Mouse (Mus musculus) liver, adult 2 months (tissue): ENCODE data around the gene Pygb.

ENCODE experiments used
- CTCF ChIP-seq: fragments of 200-500 bp; IDR thresholded peaks from 2 replicates; pipeline ENCODE4 v1.5.1; 2011; ENCODE audit warnings: low read depth, low read length, control low read depth
- POLR2A ChIP-seq: fragments of 200-500 bp; IDR thresholded peaks from 2 replicates; pipeline ENCODE4 v1.6.1; 2011; ENCODE audit warnings: low read length, control low read depth; ENCODE audit not compliant: insufficient read depth; ENCODE audit errors: extremely low read depth

GRCm38 (mm10) chr2:150869446-150869845 lies 82.9 kb downstream of the Pygb start:
- TF ChIP-seq CTCF = no peak
- no peak for TF ChIP-seq POLR2A
